Mouse (Mus musculus) liver, embryonic 14.5 days (tissue): ENCODE results near the gene Kcna6.

ENCODE experiments used
- CTCF ChIP-seq: IDR thresholded peaks from 2 replicates; pipeline ENCODE4 v1.5.1; 2016; ENCODE audit warnings: antibody characterized with exemption, low read depth, control low read depth
- EP300 ChIP-seq: IDR thresholded peaks from 2 replicates; pipeline ENCODE4 v1.6.1; 2016; ENCODE audit warnings: antibody characterized with exemption, low read depth

DNA sequence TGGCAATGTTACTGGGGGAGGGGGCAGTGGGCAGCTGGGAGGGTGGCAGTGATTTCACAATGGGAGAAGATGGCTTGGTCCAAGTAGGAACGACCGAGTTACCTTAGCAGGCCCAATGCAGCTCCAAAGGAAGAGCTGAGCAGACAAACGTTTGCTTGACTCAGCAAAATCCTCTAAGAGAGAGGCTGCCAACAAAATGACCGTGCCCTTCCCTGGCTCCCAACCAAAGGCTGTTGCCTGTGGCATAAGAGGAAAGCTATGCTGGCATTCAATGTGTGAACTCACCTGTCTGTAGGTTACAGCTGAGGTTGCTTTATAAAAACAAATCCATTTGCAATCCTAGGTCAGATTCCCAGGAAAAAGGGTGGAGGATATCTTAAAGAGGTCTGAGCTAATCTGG, 3.5 kb downstream of the Kcna6 start:
- no peak for TF ChIP-seq CTCF
- TF ChIP-seq EP300 = no peak
